Mouse (Mus musculus): ENCODE measurements around the gene Entpd8. TPM values are rescaled to one million over a fixed set of nuclear protein-coding genes. Genes with fewer than 3 reads are reported as not detected.

Entpd8 gene
- total RNA-seq, 1 experiment = not detected

GRCm38 (mm10) chr2:25065537-25065936 is 14.6 kb upstream of the Entpd8 start:
- no peak overlapping the region for H3K27ac ChIP-seq (ENCODE audit: insufficient read depth, low read depth, low read length, poor library complexity, severe bottlenecking)
- H3K4me3 ChIP-seq (ENCODE audit: insufficient read depth in 1 of 2, low read depth in 1 of 2, low read length in 2 of 2, poor library complexity in 1 of 2, severe bottlenecking in 1 of 2) = no peak overlapping the region
- no peak for DNase-seq (ENCODE audit: low read depth, low spot score)
- no peaks in the 10 kb centered on the region for H3K4me1 ChIP-seq (ENCODE audit: control insufficient read depth in 2 of 2, insufficient read depth in 2 of 2, low read length in 2 of 2, poor library complexity in 1 of 2)
- in situ Hi-C loops (cut with MboI; ENCODE audit: low sequenced_read_pairs in 2 of 2, unreplicated experiment in 2 of 2) = no loop called here
- no peak overlapping the region for H3K9ac ChIP-seq (ENCODE audit: insufficient read depth, low read depth, low read length, poor library complexity, severe bottlenecking)
- no peak for TF ChIP-seq CHD2 (IDR thresholded peaks at IDR 0.05; ENCODE audit: low read depth, low read length)
- no peak for TF ChIP-seq HCFC1 (IDR thresholded peaks at IDR 0.05; ENCODE audit: borderline replicate concordance, insufficient read depth, low read length)
- no peak for TF ChIP-seq ZNF384 (IDR thresholded peaks at IDR 0.05; ENCODE audit: low read depth, low read length)
- TF ChIP-seq MAFK (IDR thresholded peaks at IDR 0.05; ENCODE audit: insufficient read depth, low read depth, low read length) = no peak
- TF ChIP-seq ZC3H11A (IDR thresholded peaks at IDR 0.05; ENCODE audit: borderline replicate concordance, low read depth, low read length) = no peak
- no peaks in the 10 kb centered on the region for H3K36me3 ChIP-seq (ENCODE audit: control insufficient read depth, insufficient read depth, low read length, poor library complexity, severe bottlenecking)
- H3K9me3 ChIP-seq (ENCODE audit: control insufficient read depth, insufficient read depth, low read depth, low read length) = no peaks in the 10 kb centered on the region

DNA sequence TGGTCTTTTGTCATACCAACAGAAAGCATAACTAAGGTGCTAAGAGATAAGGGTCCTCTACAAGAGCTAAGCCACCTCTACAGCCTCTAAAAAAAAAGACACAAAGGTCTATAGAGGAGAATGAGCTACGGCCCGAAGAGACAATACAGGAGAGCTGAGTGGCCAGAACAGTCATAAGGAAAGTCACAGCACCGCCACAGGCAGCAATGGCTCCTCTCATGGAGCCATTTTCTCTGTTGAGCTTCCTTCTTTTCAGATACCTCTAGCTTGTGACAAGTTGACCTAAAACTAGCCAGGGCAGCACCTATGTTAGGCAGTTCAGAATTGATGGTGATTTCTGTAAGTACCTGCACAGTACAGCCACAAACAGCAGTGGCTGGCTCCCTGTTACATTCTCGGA is 13.6 kb upstream of the Entpd8 start:
- in situ Hi-C loops (cut with MboI; ENCODE audit: low sequenced_read_pairs in 2 of 2, unreplicated experiment in 2 of 2) = no loop called here
- H3K36me3 ChIP-seq (ENCODE audit: control insufficient read depth, insufficient read depth, low read length, poor library complexity, severe bottlenecking) = no peaks in the 10 kb centered on the region
- no peak overlapping the region for H3K4me3 ChIP-seq (ENCODE audit: insufficient read depth in 1 of 2, low read depth in 1 of 2, low read length in 2 of 2, poor library complexity in 1 of 2, severe bottlenecking in 1 of 2)
- no peak for DNase-seq (ENCODE audit: low read depth, low spot score)
- H3K27ac ChIP-seq (ENCODE audit: insufficient read depth, low read depth, low read length, poor library complexity, severe bottlenecking) = no peak overlapping the region
- H3K4me1 ChIP-seq (ENCODE audit: control insufficient read depth in 2 of 2, insufficient read depth in 2 of 2, low read length in 2 of 2, poor library complexity in 1 of 2) = no peaks in the 10 kb centered on the region
- H3K9me3 ChIP-seq (ENCODE audit: control insufficient read depth, insufficient read depth, low read depth, low read length) = no peaks in the 10 kb centered on the region
- TF ChIP-seq ZC3H11A (IDR thresholded peaks at IDR 0.05; ENCODE audit: borderline replicate concordance, low read depth, low read length) = no peak
- TF ChIP-seq ZNF384 (IDR thresholded peaks at IDR 0.05; ENCODE audit: low read depth, low read length) = no peak
- no peak for TF ChIP-seq MAFK (IDR thresholded peaks at IDR 0.05; ENCODE audit: insufficient read depth, low read depth, low read length)
- TF ChIP-seq CHD2 (IDR thresholded peaks at IDR 0.05; ENCODE audit: low read depth, low read length) = no peak
- TF ChIP-seq HCFC1 (IDR thresholded peaks at IDR 0.05; ENCODE audit: borderline replicate concordance, insufficient read depth, low read length) = no peak
- H3K9ac ChIP-seq (ENCODE audit: insufficient read depth, low read depth, low read length, poor library complexity, severe bottlenecking) = no peak overlapping the region

DNA sequence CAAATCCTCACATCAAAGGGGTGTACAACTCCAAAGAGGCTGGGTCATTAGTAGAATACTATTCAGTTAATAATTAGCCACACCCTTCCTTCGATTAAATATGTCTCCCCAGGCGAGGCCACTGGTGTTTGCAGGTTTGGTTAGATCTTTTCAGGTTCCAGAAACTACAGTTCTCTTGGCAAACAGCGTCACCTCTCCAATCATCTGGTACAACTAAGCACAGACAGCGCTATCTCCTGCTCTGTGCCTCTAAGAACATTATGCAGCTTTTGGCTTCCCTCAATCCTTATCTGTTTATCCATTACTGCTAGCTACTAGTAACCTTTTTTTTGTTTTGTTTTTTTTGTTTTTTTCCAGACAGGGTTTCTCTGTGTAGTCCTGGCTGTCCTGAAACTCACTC is 10.6 kb upstream of the Entpd8 start:
- in situ Hi-C loops (cut with MboI; ENCODE audit: low sequenced_read_pairs in 2 of 2, unreplicated experiment in 2 of 2) = no loop called here
- H3K9me3 ChIP-seq (ENCODE audit: control insufficient read depth, insufficient read depth, low read depth, low read length) = no peaks in the 10 kb centered on the region
- no peaks in the 10 kb centered on the region for H3K4me1 ChIP-seq (ENCODE audit: control insufficient read depth in 2 of 2, insufficient read depth in 2 of 2, low read length in 2 of 2, poor library complexity in 1 of 2)
- H3K4me3 ChIP-seq (ENCODE audit: insufficient read depth in 1 of 2, low read depth in 1 of 2, low read length in 2 of 2, poor library complexity in 1 of 2, severe bottlenecking in 1 of 2) = no peak overlapping the region
- H3K27ac ChIP-seq (ENCODE audit: insufficient read depth, low read depth, low read length, poor library complexity, severe bottlenecking) = no peak overlapping the region
- H3K36me3 ChIP-seq (ENCODE audit: control insufficient read depth, insufficient read depth, low read length, poor library complexity, severe bottlenecking) = no peaks in the 10 kb centered on the region
- TF ChIP-seq MAFK (IDR thresholded peaks at IDR 0.05; ENCODE audit: insufficient read depth, low read depth, low read length) = no peak
- TF ChIP-seq ZC3H11A (IDR thresholded peaks at IDR 0.05; ENCODE audit: borderline replicate concordance, low read depth, low read length) = no peak
- no peak for TF ChIP-seq ZNF384 (IDR thresholded peaks at IDR 0.05; ENCODE audit: low read depth, low read length)
- no peak for TF ChIP-seq CHD2 (IDR thresholded peaks at IDR 0.05; ENCODE audit: low read depth, low read length)
- no peak for TF ChIP-seq HCFC1 (IDR thresholded peaks at IDR 0.05; ENCODE audit: borderline replicate concordance, insufficient read depth, low read length)
- no peak overlapping the region for H3K9ac ChIP-seq (ENCODE audit: insufficient read depth, low read depth, low read length, poor library complexity, severe bottlenecking)
- no peak for DNase-seq (ENCODE audit: low read depth, low spot score)

DNA sequence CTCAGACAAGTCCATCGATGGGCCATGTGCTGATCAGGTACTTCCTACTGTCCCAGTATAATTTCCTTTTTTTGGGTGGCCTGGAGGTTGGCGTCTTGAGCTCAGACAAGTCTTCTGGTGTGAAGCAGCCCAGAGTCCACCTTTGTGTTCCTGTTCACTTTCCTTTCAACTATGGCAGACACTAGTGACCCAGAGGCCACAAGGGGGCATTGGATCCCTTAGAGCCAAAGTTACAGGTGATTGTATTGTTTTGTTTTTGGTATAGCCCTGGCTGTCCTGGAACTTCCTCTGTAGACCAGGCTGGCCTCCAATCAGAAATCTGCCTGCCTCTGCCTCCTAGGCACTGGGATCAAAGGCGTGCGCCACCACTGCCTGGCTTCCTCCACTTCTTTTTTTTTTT is 7.7 kb upstream of the Entpd8 start:
- no peaks in the 10 kb centered on the region for H3K9me3 ChIP-seq (ENCODE audit: control insufficient read depth, insufficient read depth, low read depth, low read length)
- no peak overlapping the region for H3K27ac ChIP-seq (ENCODE audit: insufficient read depth, low read depth, low read length, poor library complexity, severe bottlenecking)
- no peak overlapping the region for H3K4me3 ChIP-seq (ENCODE audit: insufficient read depth in 1 of 2, low read depth in 1 of 2, low read length in 2 of 2, poor library complexity in 1 of 2, severe bottlenecking in 1 of 2)
- in situ Hi-C loops (cut with MboI; ENCODE audit: low sequenced_read_pairs in 2 of 2, unreplicated experiment in 2 of 2) = no loop called here
- no peak for DNase-seq (ENCODE audit: low read depth, low spot score)
- TF ChIP-seq CHD2 (IDR thresholded peaks at IDR 0.05; ENCODE audit: low read depth, low read length) (no peak), ZNF384 (IDR thresholded peaks at IDR 0.05; ENCODE audit: low read depth, low read length) (no peak), MAFK (IDR thresholded peaks at IDR 0.05; ENCODE audit: insufficient read depth, low read depth, low read length) (no peak), HCFC1 (IDR thresholded peaks at IDR 0.05; ENCODE audit: borderline replicate concordance, insufficient read depth, low read length) (no peak), ZC3H11A (IDR thresholded peaks at IDR 0.05; ENCODE audit: borderline replicate concordance, low read depth, low read length) (no peak)
- H3K9ac ChIP-seq (ENCODE audit: insufficient read depth, low read depth, low read length, poor library complexity, severe bottlenecking) = no peak overlapping the region
- no peaks in the 10 kb centered on the region for H3K36me3 ChIP-seq (ENCODE audit: control insufficient read depth, insufficient read depth, low read length, poor library complexity, severe bottlenecking)
- H3K4me1 ChIP-seq (ENCODE audit: control insufficient read depth in 2 of 2, insufficient read depth in 2 of 2, low read length in 2 of 2, poor library complexity in 1 of 2) = no peaks in the 10 kb centered on the region

- TF ChIP-seq ZNF384 (IDR thresholded peaks at IDR 0.05; ENCODE audit: low read depth, low read length) = no peak
- no peak for TF ChIP-seq HCFC1 (IDR thresholded peaks at IDR 0.05; ENCODE audit: borderline replicate concordance, insufficient read depth, low read length)
- TF ChIP-seq CHD2 (IDR thresholded peaks at IDR 0.05; ENCODE audit: low read depth, low read length) = no peak
- no peak for TF ChIP-seq MAFK (IDR thresholded peaks at IDR 0.05; ENCODE audit: insufficient read depth, low read depth, low read length)
- in situ Hi-C loops (cut with MboI; ENCODE audit: low sequenced_read_pairs in 2 of 2, unreplicated experiment in 2 of 2) = no loop called here
- Histone ChIP-seq H3K9me3 (ENCODE audit: control insufficient read depth, insufficient read depth, low read depth, low read length) (no peaks in the 10 kb centered on the region), H3K9ac (ENCODE audit: insufficient read depth, low read depth, low read length, poor library complexity, severe bottlenecking) (no peak overlapping the region), H3K36me3 (ENCODE audit: control insufficient read depth, insufficient read depth, low read length, poor library complexity, severe bottlenecking) (no peaks in the 10 kb centered on the region), H3K27ac (ENCODE audit: insufficient read depth, low read depth, low read length, poor library complexity, severe bottlenecking) (no peak overlapping the region), H3K4me3 (ENCODE audit: insufficient read depth in 1 of 2, low read depth in 1 of 2, low read length in 2 of 2, poor library complexity in 1 of 2, severe bottlenecking in 1 of 2) (no peak overlapping the region), H3K4me1 (ENCODE audit: control insufficient read depth in 2 of 2, insufficient read depth in 2 of 2, low read length in 2 of 2, poor library complexity in 1 of 2) (no peaks in the 10 kb centered on the region)
- no peak for DNase-seq (ENCODE audit: low read depth, low spot score)
Measured at GRCm38 (mm10) chr2:25075506-25075905, 4.6 kb upstream of the Entpd8 start.

Measured in ES-E14 (cell line).